Mouse (Mus musculus): ENCODE data around the gene Lrrc74b. TPM values are rescaled to one million over a fixed set of nuclear protein-coding genes. Genes with fewer than 3 reads are reported as not detected.

Lrrc74b gene
- polyA plus RNA-seq, 1 experiment from 2014 or later = 0.57 TPM

- 15% methylated on average over 44 of the region's 45 CpGs for WGBS
- H3K9me3 ChIP-seq (ENCODE audit: control insufficient read depth, low read length) = no peaks in the 10 kb centered on the region
- 0 out of 2 replicates have a peak, but pooled peaks cover 3% of the 10 kb centered on the region for H3K4me1 ChIP-seq (replicated peaks; ENCODE audit: control insufficient read depth, insufficient read depth, low read length)
- peak overlapping the region; percentile 42 for H3K4me3 ChIP-seq (ENCODE audit: low read depth, low read length)
- ATAC-seq (replicated peaks; ENCODE audit: low FRiP score) = peak; percentile 24; the same call in 1 of the 2 replicates
- H3K27ac ChIP-seq (ENCODE audit: low read depth, low read length) = no peak overlapping the region
- peak overlapping the region; percentile 54 for H3K9ac ChIP-seq (ENCODE audit: low read length)
- peak overlapping the region; percentile 78 for H3K4me2 ChIP-seq (ENCODE audit: low read depth, low read length, severe bottlenecking)
- H3K27me3 ChIP-seq (ENCODE audit: control insufficient read depth, insufficient read depth, low read length) = peaks cover 19% of the 10 kb centered on the region
- DNase-seq (ENCODE audit: low spot score) = peak; percentile 62
- no peaks in the 10 kb centered on the region for H3K36me3 ChIP-seq (ENCODE audit: control insufficient read depth, insufficient read depth, low read length)
These were observed 15.1 kb upstream of the Lrrc74b start for GRCm38 (mm10) chr16:17575870-17576824.

- Histone ChIP-seq H3K4me2 (ENCODE audit: low read depth, low read length, severe bottlenecking) (no peak overlapping the region), H3K27me3 (ENCODE audit: control insufficient read depth, insufficient read depth, low read length) (peaks cover 2% of the 10 kb centered on the region; the same call in 1 of the 2 replicates), H3K36me3 (ENCODE audit: control insufficient read depth, insufficient read depth, low read length) (no peaks in the 10 kb centered on the region), H3K9me3 (ENCODE audit: control insufficient read depth, low read length) (no peaks in the 10 kb centered on the region), H3K4me3 (ENCODE audit: low read depth, low read length) (no peak overlapping the region), H3K9ac (ENCODE audit: low read length) (no peak overlapping the region), H3K27ac (ENCODE audit: low read depth, low read length) (no peak overlapping the region), H3K4me1 (replicated peaks; ENCODE audit: control insufficient read depth, insufficient read depth, low read length) (0 out of 2 replicates have a peak, but pooled peaks cover 2% of the 10 kb centered on the region)
- DNase-seq (ENCODE audit: low spot score) (no peak), ATAC-seq (replicated peaks; ENCODE audit: low FRiP score) (no peak)
- WGBS = 27% methylated on average over 4 of the region's 4 CpGs
These were observed 5.1 kb upstream of the Lrrc74b start for GRCm38 (mm10) chr16:17566186-17566585.

GRCm38 (mm10) chr16:17564771-17565170 is 3.7 kb upstream of the Lrrc74b start:
- no peaks in the 10 kb centered on the region for H3K36me3 ChIP-seq (ENCODE audit: control insufficient read depth, insufficient read depth, low read length)
- 86% methylated on average over 3 of the region's 3 CpGs for WGBS
- no peak overlapping the region for H3K4me3 ChIP-seq (ENCODE audit: low read depth, low read length)
- H3K4me2 ChIP-seq (ENCODE audit: low read depth, low read length, severe bottlenecking) = no peak overlapping the region
- no peaks in the 10 kb centered on the region for H3K9me3 ChIP-seq (ENCODE audit: control insufficient read depth, low read length)
- no peak overlapping the region for H3K9ac ChIP-seq (ENCODE audit: low read length)
- peaks cover 4% of the 10 kb centered on the region; the same call in 1 of the 2 replicates for H3K4me1 ChIP-seq (replicated peaks; ENCODE audit: control insufficient read depth, insufficient read depth, low read length)
- DNase-seq (ENCODE audit: low spot score) (no peak), ATAC-seq (replicated peaks; ENCODE audit: low FRiP score) (no peak)
- H3K27me3 ChIP-seq (ENCODE audit: control insufficient read depth, insufficient read depth, low read length) = peaks cover 2% of the 10 kb centered on the region; the same call in 1 of the 2 replicates
- no peak overlapping the region for H3K27ac ChIP-seq (ENCODE audit: low read depth, low read length)

- DNase-seq (ENCODE audit: low spot score) = no peak
- Histone ChIP-seq H3K4me2 (ENCODE audit: low read depth, low read length, severe bottlenecking) (no peak overlapping the region), H3K36me3 (ENCODE audit: control insufficient read depth, insufficient read depth, low read length) (no peaks in the 10 kb centered on the region), H3K27ac (ENCODE audit: low read depth, low read length) (no peak overlapping the region), H3K4me1 (replicated peaks; ENCODE audit: control insufficient read depth, insufficient read depth, low read length) (peaks cover 5% of the 10 kb centered on the region; the same call in 1 of the 2 replicates), H3K4me3 (ENCODE audit: low read depth, low read length) (no peak overlapping the region), H3K9ac (ENCODE audit: low read length) (no peak overlapping the region), H3K27me3 (ENCODE audit: control insufficient read depth, insufficient read depth, low read length) (peaks cover 2% of the 10 kb centered on the region; the same call in 1 of the 2 replicates), H3K9me3 (ENCODE audit: control insufficient read depth, low read length) (no peaks in the 10 kb centered on the region)
- no peak for ATAC-seq (replicated peaks; ENCODE audit: low FRiP score)
- WGBS = 85% methylated on average over 2 of the region's 2 CpGs
These were observed 3.2 kb upstream of the Lrrc74b start for GRCm38 (mm10) chr16:17564221-17564620.

GRCm38 (mm10) chr16:17563580-17563979 is 2.5 kb upstream of the Lrrc74b start:
- peaks cover 2% of the 10 kb centered on the region; the same call in 1 of the 2 replicates for H3K27me3 ChIP-seq (ENCODE audit: control insufficient read depth, insufficient read depth, low read length)
- H3K36me3 ChIP-seq (ENCODE audit: control insufficient read depth, insufficient read depth, low read length) = no peaks in the 10 kb centered on the region
- ATAC-seq (replicated peaks; ENCODE audit: low FRiP score) (no peak), DNase-seq (ENCODE audit: low spot score) (no peak)
- no peak overlapping the region for H3K9ac ChIP-seq (ENCODE audit: low read length)
- WGBS = 32% methylated on average over 1 of the region's 1 CpGs
- H3K9me3 ChIP-seq (ENCODE audit: control insufficient read depth, low read length) = no peaks in the 10 kb centered on the region
- H3K4me2 ChIP-seq (ENCODE audit: low read depth, low read length, severe bottlenecking) = no peak overlapping the region
- peaks cover 11% of the 10 kb centered on the region for H3K4me1 ChIP-seq (replicated peaks; ENCODE audit: control insufficient read depth, insufficient read depth, low read length)
- no peak overlapping the region for H3K4me3 ChIP-seq (ENCODE audit: low read depth, low read length)
- H3K27ac ChIP-seq (ENCODE audit: low read depth, low read length) = no peak overlapping the region

GRCm38 (mm10) chr16:17561751-17562208 is 733 bp upstream of the Lrrc74b start, which contains the start of gene P2rx6:
P2rx6 (plus strand) TSS chr16:17561885.
- DNase-seq (ENCODE audit: low spot score) (peak; percentile 73), ATAC-seq (replicated peaks; ENCODE audit: low FRiP score) (peak; percentile 63)
- Histone ChIP-seq H3K36me3 (ENCODE audit: control insufficient read depth, insufficient read depth, low read length) (no peaks in the 10 kb centered on the region), H3K4me3 (ENCODE audit: low read depth, low read length) (peak within 1 kb of the TSS; percentile 15), H3K27me3 (ENCODE audit: control insufficient read depth, insufficient read depth, low read length) (peaks cover 2% of the 10 kb centered on the region; the same call in 1 of the 2 replicates), H3K4me2 (ENCODE audit: low read depth, low read length, severe bottlenecking) (peak within 1 kb of the TSS; percentile 57), H3K9ac (ENCODE audit: low read length) (peak within 1 kb of the TSS; percentile 16), H3K9me3 (ENCODE audit: control insufficient read depth, low read length) (no peaks in the 10 kb centered on the region), H3K27ac (ENCODE audit: low read depth, low read length) (no peak within 1 kb of the TSS), H3K4me1 (replicated peaks; ENCODE audit: control insufficient read depth, insufficient read depth, low read length) (peaks cover 16% of the 10 kb centered on the region)
- WGBS = 3% methylated on average over 10 of the region's 10 CpGs

- peaks cover 27% of the 10 kb centered on the region for H3K4me1 ChIP-seq (replicated peaks; ENCODE audit: control insufficient read depth, insufficient read depth, low read length)
These were observed 1.5 kb downstream of the Lrrc74b start for GRCm38 (mm10) chr16:17559396-17560027.

GRCm38 (mm10) chr16:17558811-17559210 is 2.2 kb downstream of the Lrrc74b start:
- Histone ChIP-seq H3K9ac (ENCODE audit: low read length) (peak overlapping the region; percentile 45), H3K27ac (ENCODE audit: low read depth, low read length) (no peak overlapping the region), H3K4me1 (replicated peaks; ENCODE audit: control insufficient read depth, insufficient read depth, low read length) (peaks cover 33% of the 10 kb centered on the region), H3K4me3 (ENCODE audit: low read depth, low read length) (no peak overlapping the region), H3K4me2 (ENCODE audit: low read depth, low read length, severe bottlenecking) (peak overlapping the region; percentile 38; the same call in 1 of the 2 replicates), H3K9me3 (ENCODE audit: control insufficient read depth, low read length) (no peaks in the 10 kb centered on the region), H3K27me3 (ENCODE audit: control insufficient read depth, insufficient read depth, low read length) (peaks cover 2% of the 10 kb centered on the region; the same call in 1 of the 2 replicates), H3K36me3 (ENCODE audit: control insufficient read depth, insufficient read depth, low read length) (no peaks in the 10 kb centered on the region)
- DNase-seq (ENCODE audit: low spot score) (peak; percentile 56), ATAC-seq (replicated peaks; ENCODE audit: low FRiP score) (peak; percentile 47)
- 0% methylated on average over 5 of the region's 5 CpGs for WGBS

More at GRCm38 (mm10) chr16:17559396-17560027, 1.5 kb downstream of the Lrrc74b start:
- Histone ChIP-seq H3K27ac (ENCODE audit: low read depth, low read length) (no peak overlapping the region), H3K27me3 (ENCODE audit: control insufficient read depth, insufficient read depth, low read length) (peaks cover 2% of the 10 kb centered on the region; the same call in 1 of the 2 replicates), H3K9me3 (ENCODE audit: control insufficient read depth, low read length) (no peaks in the 10 kb centered on the region), H3K4me2 (ENCODE audit: low read depth, low read length, severe bottlenecking) (no peak overlapping the region; the same call in 1 of the 2 replicates), H3K4me3 (ENCODE audit: low read depth, low read length) (no peak overlapping the region), H3K9ac (ENCODE audit: low read length) (peak overlapping the region; percentile 45; the same call in 1 of the 2 replicates), H3K36me3 (ENCODE audit: control insufficient read depth, insufficient read depth, low read length) (no peaks in the 10 kb centered on the region)
- 60% methylated on average over 9 of the region's 9 CpGs for WGBS
- ATAC-seq (replicated peaks; ENCODE audit: low FRiP score) = no peak
- peak; percentile 52 for DNase-seq (ENCODE audit: low spot score)
